Mouse (Mus musculus) lung, postnatal 4 days (tissue): ENCODE results near the gene Pgap3.

Source experiments
- DNase-seq, 2 experiments: peaks; one replicate each; pipeline ENCODE4 v3.0.0; 2021

The Pgap3 gene

DNA sequence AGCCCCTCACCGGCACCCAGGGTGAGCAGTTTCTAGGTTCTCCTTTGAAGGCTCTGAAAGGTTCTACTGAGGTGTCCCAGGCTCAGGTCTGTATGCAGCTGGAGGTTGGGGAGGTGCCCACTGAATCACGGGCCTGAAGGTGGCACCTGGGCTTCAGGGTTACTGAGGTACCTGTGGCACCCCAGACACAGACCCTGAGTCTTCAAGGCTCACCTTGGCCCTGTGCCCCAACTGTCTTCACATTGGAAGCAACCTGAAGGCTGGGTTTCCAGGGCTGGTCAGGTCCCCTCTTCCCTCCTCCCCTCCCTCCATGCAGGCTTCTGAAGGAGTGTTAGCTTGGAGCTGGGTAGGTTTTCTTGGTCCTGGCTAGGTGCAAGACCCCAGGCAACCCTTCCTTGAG, 18.6 kb downstream of the Pgap3 start:
- DNase-seq = no peak

DNA sequence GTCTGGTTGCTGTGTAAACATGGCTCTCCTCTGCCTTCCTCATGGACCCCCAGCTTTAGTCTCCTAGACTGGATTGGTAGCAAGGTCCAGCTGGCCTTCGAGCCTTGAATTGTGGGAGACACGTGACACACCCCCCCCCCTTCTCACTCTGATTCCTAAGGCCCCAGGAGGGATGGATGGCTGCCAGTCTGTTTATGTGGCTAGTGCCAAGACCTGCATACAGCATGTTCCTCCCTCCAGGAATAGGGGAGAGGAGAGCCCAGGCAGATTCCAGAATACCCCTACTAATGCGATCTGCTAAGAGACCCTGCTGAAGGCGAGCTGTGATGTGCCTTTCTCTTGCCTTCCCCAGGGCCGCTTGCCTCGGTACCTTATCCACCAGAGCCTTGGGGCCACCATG, 20.2 kb downstream of the Pgap3 start:
- no peak for DNase-seq

DNA sequence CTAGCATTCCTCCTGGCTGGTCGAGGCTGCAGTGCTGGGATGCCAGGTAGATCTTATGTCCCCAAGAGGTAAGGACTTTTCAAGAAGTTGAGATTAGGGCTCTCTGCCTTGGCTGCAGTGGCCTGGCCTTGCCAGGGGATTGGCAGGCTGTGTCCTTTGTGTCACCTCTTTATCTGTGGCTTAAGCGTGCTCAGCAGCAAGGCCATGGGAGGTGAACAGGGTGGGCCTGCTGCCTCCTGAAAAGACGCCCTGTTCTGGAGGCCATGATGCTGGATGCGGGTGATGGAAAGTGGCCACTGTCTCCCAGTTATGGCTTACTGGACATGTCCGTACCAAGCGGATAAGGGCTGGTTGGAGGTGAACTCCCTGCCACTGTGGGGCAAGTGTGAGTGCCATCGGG, 20.9 kb downstream of the Pgap3 start:
- no peak for DNase-seq

DNA sequence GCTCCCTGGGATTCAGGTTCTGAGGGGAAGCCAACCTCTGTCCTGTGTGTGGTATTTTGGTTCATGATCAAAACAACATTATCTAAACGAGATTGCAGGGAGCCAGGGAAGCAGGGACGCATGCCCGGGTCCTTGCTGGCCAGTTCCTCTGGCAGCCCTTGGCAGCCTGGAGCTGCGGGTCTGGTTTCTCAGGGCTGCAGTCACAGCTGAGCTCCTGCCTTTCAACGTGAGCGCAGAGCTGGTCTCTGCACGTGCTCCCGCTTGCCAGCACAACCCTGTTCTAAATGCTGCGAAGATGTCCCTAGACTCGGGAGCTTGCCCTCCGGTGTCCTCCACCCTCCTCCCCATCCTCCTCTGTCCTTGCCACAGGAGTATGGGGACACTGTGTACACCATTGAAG, 22.5 kb downstream of the Pgap3 start:
- DNase-seq = no peak

DNA sequence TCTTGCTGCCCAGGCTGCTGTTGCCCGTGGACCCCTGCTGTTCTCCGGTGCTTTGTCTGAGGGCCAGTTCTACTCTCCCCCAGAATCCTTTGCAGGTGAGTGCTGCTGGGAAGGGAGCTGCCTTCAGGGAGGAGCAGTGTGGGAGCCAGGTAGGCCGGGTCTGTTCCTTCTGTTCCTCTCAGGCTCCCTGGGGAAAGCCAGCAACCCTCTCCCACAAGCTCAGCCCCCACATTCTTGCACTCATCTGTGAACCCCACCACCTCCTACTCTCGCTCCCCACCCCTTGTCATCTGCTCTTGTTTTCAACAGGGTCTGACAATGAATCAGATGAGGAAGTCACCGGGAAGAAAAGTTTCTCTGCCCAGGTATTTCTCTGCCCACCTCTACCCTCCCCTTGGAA, 23.5 kb downstream of the Pgap3 start:
- no peak for DNase-seq

DNA sequence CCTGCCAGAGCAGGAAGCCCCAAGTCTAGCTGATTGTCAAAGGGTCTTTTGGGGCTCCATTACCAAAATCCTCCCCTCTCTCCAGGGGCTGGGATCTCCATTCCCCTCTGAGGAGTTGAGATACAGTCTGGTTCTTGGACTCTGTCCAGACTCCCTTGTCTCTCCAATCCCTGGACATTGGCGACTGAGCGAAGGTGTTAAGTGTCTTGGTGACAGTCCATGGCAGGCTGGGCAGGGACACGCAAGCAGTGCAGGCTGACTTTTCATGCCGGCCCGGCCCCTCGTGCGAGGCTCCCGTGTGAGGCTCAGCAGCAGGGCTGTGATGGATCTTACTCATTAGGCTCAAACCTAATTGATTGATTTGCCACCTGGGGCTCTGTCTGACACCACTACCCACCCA, 26.0 kb downstream of the Pgap3 start:
- DNase-seq = no peak

DNA sequence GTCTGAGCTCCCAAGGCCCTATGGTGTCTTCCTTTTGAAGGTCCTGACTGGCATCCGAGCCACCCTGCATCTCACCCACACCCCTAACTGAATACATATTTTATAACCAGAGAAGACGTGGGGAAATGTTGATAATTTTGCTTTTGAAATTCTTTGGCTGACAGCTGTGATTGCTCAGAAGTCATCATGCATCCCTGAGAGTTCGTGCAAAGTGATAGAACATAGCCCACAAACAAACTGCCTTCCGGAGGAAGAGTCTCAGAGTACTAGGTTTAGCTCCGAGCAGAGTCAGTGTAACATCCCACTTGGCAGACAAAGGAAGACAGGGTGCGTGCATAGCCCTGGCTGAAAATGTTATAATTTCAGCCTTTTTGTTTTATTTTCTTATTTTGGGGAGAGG, 27.0 kb downstream of the Pgap3 start:
- no peak for DNase-seq

DNA sequence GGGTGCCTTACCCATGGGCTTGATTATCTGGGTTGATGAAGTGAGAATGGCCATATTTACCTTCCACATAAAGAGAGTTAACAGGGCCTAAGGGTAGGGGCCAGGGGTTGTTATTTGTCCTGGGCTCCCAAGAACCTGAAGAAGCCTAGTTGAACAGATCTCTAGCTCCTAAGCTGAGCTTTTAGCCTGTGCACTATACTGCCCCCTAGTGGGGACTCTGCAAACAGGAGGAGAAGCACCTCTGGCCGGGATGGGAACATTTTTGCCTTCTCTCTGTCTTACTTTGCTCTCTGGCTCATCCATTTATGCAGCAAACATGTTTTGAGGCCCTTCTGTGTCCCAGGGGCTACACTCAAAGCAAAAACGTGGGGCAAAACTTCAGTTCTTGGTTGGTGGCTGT, 27.9 kb downstream of the Pgap3 start:
- DNase-seq = peak in 1 of 2 experiments; percentile 72

DNA sequence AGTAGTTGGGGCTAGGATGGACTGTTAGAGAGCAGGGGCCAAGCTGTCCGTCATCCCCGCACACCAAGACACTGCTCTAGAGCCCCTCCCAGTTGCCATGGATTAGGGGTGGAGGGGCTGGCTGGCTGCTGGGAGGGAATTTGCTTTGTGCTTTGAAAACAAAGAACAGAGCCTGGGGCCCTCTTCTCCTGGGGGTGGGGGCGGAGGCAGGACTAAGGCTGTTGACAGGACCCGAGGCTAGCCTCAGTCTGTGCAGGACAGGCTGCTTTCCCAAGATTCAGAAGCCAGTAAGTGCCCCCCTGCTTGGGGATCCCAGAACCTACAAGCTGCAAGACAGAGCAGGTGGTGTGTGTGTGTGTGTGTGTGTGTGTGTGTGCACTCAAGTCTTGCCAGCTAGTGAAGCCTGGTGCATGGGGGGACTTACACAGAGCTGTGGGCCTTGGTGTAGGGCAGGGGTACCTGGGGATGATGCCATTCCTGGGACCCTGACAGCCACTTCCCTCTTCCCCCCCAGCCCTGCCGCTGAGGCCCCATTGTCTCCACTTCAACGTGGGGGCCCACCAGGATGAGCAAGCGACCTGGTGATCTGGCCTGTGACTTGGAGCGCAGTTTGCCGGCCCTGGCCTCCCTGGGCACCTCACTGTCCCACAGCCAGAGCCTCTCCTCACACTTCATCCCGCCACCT, 28.6 kb downstream of the Pgap3 start:
- no peak for DNase-seq

DNA sequence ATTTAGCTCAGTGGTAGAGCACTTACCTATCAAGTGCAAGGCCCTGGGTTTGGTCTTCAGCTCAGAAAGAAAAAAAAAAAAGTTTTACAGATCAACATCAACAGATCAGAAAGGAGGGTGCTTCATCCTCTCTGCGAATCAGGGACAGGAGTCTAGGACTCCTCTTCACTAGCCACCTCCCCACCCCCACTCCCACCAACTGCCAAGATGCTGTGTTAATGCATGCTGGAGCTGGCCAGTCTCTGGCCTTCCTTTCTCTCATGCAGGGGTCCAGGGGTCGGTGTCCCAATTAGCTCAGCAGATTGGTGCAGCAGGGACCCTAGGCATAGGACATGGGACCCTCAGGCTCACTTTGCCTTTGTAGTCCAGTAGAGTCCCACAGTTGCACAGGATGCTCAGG, 29.7 kb downstream of the Pgap3 start:
- no peak for DNase-seq

DNA sequence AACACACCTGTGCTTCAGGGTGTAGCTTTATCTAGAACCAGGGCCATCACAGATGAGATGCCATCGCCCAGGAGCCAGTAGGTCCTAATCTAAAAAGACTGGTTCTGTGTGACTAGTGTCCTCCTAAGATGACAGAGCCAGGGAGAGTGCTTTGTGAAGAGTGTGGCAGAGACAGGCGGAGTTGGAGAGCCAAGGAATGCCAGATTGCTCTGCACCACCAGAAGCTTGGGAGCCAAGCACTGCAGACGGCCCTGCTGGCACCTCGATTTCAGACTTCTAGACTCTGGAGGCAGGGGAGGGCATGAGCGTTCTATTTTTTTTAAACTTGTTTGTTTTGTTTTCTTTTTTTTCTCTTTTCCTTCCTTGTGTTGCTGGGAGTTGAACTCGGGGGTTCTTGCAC, 31.0 kb downstream of the Pgap3 start:
- DNase-seq = no peak

DNA sequence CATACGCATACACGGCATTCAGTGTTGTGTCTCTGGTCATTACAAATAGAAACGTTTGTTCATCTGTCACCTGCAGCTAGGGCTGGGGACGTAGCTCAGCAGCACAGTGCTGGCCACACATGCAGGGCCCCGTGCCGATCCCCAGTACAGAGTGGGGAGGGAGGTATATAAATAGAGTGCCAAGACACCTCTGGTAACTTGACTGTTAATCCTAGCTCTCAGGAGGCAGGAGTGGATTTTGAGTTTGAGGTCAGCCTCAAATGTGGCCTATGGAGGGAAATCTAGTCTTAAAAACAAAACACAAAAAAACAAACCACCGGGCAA, 32.5 kb downstream of the Pgap3 start:
- DNase-seq = no peak

DNA sequence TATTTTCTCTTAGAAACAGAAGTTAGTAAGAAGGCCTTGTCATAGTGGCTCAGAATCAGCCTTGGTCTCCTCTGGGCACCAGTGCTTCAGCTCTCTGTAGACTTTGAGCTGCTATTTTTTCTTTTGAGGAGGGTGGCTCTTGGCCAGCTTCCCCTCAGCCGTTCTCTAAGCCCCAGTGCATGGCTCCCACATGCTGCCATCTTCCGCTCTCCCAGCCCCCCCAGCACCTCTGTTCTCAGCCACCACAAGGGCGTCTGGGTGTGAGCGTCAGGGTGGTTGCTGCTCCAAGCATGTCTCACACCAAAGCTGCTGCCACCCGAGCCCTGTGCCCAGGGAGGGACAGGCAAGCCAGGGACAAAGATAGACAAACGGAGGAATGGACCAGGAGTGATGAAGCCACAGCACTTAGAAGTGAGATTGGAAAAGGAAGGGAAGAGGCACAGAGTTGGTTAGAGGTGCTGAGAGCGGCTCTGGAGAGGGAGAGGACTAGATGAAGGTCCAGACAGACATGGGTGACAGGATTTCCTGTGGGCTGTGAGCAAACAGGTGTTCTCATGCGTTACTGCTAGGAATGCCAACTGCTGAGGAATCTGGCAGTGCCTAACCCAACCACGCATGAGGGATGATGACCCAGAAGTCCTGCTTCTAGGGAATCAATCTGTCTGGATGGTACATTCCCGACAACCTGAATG, 33.0 kb downstream of the Pgap3 start:
- no peak for DNase-seq

DNA sequence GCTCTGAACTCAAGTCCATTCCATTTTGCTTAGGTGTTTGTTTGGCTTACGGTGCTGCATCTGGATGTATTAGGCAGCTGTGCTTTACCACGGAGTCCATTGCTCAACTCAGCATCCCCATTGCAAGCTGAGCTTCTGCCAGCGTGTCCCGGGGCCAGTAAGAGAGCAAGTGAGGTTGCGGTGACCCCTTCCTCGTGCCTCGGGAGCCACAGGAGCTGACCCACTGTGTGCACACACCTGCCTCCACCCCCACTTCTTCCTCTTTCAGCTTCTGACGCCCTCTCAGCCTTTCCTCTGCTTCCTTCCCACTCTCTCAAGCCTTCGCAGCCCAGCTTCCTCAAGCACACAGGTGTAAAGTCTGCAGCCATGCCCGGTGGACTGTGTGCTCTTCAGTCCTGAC, 34.0 kb downstream of the Pgap3 start:
- no peak for DNase-seq

DNA sequence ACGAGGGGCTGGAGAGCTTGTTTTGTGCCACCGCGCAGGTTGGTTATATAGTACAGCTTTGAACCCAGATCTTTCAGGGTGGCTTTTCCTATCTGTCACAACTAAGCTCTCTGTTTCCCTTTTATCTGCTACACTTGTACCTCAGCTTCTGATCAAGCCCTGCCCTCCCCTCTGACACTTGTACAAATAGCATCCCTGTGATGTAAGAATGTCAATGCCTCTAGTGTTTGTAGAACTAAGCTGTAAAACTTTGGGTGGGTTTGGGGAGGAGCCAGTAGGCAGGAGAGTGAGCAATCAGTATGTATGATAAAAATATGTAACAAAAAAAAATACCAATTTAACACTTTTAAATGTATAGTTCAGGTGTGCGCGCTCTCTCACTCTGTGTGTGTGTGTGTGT, 35.9 kb downstream of the Pgap3 start:
- no peak for DNase-seq

DNA sequence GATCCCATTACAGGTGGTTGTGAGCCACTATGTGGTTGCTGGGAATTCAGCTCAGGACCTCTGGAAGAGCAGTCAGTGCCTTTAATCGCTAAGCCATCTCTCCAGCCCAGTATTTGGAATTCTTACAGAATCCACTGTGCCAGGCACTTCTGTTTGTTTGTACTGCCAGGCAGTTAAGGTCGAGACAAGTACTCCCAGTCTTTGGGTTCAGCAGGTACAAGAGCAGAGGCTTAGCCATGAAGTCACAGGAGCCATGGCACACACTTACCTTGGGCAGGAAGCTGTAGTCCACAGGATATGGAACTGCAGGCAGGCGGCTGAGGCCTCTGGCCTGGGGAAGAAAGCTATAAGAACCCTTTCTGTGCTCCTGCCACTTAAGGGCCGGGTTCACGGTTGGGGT, 36.5 kb downstream of the Pgap3 start:
- DNase-seq = no peak

DNA sequence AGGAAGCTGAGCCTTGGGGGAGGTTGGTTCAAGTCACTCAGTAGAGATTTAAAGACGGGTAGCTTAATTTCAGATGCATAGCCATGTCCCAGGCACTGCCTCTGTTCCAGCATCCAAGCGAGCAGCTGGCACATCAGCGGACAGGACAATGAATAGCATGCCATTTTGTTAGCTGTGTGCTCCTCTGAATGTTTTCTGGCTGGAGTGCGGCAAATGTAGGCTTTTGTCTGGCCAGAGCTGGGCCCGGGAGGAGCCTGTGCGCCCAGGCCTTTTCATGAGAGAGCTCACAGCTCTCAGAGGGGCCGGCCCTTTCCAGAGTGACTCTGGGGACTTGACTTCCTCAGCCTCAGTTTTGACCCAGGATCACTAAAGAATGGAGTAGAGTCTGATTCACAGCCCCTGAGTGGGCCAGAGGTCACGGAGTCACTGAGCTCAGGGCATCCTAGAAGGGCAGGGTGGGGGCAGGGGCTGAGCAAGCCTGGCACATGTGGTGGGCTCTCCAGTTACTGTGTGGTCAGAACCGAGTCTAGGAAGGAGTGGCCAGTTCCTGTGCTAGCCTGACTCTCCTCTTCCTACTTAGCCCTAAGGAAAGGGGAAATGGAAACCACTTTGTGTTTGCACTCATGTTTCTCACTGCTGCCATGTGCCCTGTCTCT, 39.3 kb downstream of the Pgap3 start:
- peak in 1 of 2 experiments; percentile 38 for DNase-seq

DNA sequence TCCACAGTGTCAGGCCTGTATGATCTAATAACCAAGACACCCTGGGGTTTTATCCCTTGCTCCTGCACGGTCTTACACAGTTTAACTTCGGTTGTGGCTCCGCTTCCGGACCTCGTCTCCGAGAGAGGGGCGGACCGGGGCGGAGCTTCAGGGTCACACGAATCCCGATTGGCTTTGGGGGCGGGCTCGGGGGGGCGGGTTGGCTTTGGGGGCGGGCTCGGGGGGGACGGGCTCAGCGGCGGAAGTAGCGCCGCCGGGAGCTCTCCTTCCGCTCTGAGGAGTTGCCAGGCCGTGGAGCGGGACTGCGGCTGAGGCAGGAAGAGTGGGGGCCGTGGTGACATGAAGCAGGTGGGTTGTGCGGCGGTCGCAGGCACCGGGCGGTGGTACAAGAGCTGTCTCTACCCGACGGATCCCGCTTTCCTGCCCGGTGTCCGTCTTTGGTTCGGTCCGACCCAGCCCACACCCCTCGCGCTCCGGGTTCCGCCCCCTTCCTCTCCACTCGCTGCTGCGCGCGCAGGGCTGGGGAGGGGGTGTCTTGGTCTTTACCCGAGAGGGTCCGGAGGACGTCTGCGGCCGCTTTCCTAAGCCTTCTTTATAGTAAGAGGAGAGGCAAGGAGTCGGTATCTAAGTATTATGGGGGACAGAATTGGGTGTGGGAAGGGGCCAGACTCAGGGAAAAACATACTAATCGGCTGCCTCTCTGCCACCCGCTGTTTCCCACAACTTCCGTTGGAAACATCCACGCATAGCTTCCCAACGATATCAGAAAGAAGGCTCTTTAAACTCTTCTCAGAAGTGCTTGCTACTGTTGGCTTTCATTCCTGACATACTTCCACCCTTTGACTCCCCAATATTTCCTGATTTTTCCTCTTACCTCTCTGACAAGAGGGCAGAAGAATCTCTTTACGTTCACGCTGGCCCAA, 41.9 kb downstream of the Pgap3 start, which contains the start of gene Stard3:
TSS of gene Stard3 (plus strand) at position 208 of the 923 bp plus-strand sequence.
- DNase-seq = peak; percentile 94 to 95

DNA sequence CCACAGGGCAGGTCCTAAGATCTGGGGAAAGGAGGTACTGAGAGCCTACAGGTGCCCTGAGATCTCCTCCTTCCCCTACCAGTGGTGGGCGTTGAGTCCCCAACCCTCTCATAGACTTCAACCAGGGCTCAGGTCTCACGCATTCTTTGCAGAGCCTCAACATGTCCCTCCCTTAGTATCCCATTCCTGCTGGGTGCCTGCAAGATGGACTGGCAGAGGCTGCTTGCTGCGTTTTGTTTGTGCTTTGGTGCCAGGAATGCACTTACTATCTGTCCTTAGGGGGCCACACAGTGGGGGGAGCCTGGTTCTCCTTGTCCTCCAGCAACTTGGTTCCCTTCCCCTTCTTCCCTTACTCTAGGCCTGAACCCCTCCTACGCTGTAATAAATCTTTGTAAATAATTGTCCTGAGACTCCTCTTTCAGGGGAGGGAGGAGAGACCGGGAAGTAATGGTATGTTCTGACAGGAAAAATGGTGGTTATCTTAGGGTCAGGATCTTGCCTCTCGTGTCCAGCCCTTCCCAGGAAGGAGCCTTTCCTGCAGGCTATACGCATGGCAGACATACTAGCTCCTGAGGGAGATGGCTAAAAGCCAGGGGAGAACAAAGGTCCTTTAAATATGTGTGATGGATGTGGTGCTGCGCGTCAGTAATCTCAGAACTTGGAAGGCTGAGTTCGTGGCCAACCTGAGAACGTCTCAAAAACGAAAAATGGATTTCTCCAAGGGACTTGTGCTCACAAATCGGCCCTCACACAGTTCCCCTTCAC, 42.7 kb downstream of the Pgap3 start:
- peak in 1 of 2 experiments; percentile 57 for DNase-seq

DNA sequence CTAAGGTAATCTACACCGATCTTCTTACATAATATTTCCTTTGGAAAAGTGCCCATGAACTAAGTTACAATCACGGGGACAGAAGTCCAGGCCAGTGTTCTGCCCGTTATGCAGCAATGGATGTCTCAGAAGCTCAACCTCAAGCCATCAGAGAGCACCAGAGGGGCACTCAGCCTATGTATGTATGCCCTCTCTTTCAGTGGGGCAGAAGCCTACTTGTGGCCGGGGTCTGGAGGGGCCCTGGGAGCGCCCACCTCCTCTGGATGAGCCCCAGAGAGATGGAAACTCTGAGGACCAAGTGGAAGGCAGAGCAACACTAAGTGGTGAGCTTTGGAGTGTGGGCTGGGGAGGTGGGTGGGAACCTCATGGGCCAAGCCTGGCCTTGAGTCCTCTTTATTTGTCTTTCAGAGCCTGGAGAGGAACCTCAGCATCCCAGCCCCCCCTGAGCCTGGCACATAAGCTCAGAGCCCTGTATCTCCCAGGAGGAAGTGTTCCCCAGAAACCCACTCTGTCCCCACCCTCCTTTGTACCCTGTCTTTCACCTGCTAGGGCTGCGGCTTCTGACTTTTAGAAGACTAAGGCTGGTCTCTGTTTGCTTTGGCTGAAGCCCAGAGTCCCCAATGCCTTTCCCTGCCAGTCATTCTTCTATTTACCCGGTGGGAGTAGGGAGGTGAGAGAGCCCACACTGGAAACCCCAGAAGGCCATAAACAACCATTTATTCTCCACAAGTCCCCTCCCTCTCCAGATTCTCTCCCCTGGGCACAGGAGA, 43.5 kb downstream of the Pgap3 start:
- DNase-seq = no peak

DNA sequence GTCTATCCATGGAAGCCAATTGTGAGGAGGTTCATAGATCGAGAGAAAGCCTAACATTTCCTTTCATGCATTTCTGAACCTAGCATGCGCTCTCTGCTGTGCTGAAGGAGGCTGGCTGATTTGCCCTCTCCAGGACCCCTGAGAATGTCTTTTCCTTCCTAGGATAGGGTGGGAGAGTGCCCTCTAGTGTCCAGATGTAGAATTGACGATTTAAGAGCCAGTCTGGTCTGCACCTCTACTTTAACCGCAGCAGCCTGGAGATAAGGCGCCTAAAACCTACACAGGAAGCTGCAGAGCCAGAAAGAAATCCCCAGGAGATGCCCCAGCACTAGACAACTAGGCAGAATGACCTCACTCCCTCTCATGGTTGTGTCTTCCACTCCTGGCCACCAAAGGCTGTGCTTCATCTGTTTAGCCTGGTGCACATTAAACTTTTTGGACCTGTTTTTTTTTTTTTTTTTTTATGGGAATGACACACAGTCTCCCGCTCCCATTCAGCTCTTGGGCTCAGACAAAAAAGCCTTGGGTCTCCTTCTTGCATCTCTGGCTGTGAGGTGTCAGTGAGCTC, 44.5 kb downstream of the Pgap3 start:
- peak in 1 of 2 experiments; percentile 69 for DNase-seq
